Mouse (Mus musculus) MEL (cell line): Measurements from ENCODE around the gene Daam1.
A peak's percentile ranks its signal among the peaks of the same experiment; 100 is the strongest.

Experiments
- CHD2 ChIP-seq: IDR thresholded peaks from 2 replicates; pipeline ENCODE4 v1.6.1; 2011; ENCODE audit warnings: low read length, improper control_type of control experiment
- CTCF ChIP-seq, 3 experiments: IDR thresholded peaks in 2 of 3; conservative IDR thresholded peaks in 1 of 3; 2 replicates each; pipeline ENCODE4 v1.5.1; 2011 to 2012; ENCODE audit warnings: low read length in 3 of 3, low read depth in 2 of 3, mild to moderate bottlenecking in 2 of 3, improper control_type of control experiment in 1 of 3, inconsistent platforms in 1 of 3, mixed read lengths in 1 of 3, moderate library complexity in 1 of 3; ENCODE audit not compliant: control insufficient read depth in 1 of 3, insufficient read depth in 1 of 3, poor library complexity in 1 of 3, severe bottlenecking in 1 of 3
- GATA1 ChIP-seq: IDR thresholded peaks from 2 replicates; pipeline ENCODE4 v1.6.1; 2011; ENCODE audit warnings: low read depth, low read length, improper control_type of control experiment
- MAX ChIP-seq: IDR thresholded peaks from 2 replicates; pipeline ENCODE4 v1.6.1; 2011; ENCODE audit warnings: low read length, improper control_type of control experiment
- MYC ChIP-seq: IDR thresholded peaks from 2 replicates; pipeline ENCODE4 v1.6.1; 2011; ENCODE audit warnings: low read depth, mild to moderate bottlenecking, low read length, improper control_type of control experiment, moderate library complexity
- POLR2A ChIP-seq, 2 experiments: IDR thresholded peaks; 2 replicates each; pipeline ENCODE4 v1.6.1; 2011 to 2012; ENCODE audit warnings: low read length in 2 of 2, mild to moderate bottlenecking in 2 of 2, control low read depth in 1 of 2, improper control_type of control experiment in 1 of 2, low read depth in 1 of 2, moderate library complexity in 1 of 2; ENCODE audit not compliant: control insufficient read depth in 1 of 2, insufficient read depth in 1 of 2, poor library complexity in 1 of 2
- TBP ChIP-seq: IDR thresholded peaks from 2 replicates; pipeline ENCODE4 v1.8.0; 2011; ENCODE audit warnings: low read depth, low read length, improper control_type of control experiment
- USF1 ChIP-seq: IDR thresholded peaks from 2 replicates; pipeline ENCODE4 v1.6.1; 2014; ENCODE audit warnings: low read depth, mild to moderate bottlenecking, inconsistent platforms, low read length, improper control_type of control experiment, moderate library complexity
- ZKSCAN1 ChIP-seq: IDR thresholded peaks from 2 replicates; pipeline ENCODE4 v1.6.1; 2012; ENCODE audit warnings: low read depth, mild to moderate bottlenecking, inconsistent platforms, low read length, improper control_type of control experiment, moderate library complexity

DNA sequence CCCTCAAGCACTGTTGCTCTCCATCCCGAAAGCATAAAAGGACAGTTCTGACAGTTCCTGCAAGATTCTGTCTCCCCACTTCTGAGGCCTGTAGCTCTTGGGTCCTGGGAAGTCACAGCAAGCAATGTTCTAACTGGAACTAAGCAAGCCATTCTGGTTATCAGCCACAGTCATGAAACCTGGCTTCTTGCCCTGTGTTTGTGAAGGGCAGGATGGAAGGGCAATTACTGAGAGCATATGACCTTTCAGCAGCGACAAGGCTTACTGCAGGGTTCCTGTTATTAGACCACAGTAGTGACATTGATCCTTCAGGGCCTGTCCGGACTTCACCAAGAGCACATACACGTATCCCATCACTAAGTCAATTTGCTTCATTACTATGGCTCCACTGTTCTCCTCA, 167.8 kb downstream of the Daam1 start:
- TF ChIP-seq CTCF (IDR thresholded peaks at IDR 0.05 in 2 of 3, conservative IDR thresholded peaks at IDR 0.05 in 1 of 3; ENCODE audit: control insufficient read depth in 1 of 3, insufficient read depth in 1 of 3, low read depth in 2 of 3, low read length in 3 of 3, poor library complexity in 1 of 3, severe bottlenecking in 1 of 3) (no peak), TBP (no peak), CHD2 (no peak), GATA1 (peak; percentile 60), POLR2A (IDR thresholded peaks at IDR 0.05; ENCODE audit: control insufficient read depth in 1 of 2, insufficient read depth in 1 of 2, low read depth in 1 of 2, low read length in 2 of 2, poor library complexity in 1 of 2) (no peak), MAX (0 out of 2 replicates have a peak, but pooled peaks have one; percentile 22), USF1 (peak; percentile 17; the same call in 1 of the 2 replicates), ZKSCAN1 (no peak), MYC (no peak)
